Mouse (Mus musculus) ES-E14 (cell line): ENCODE data around the gene Gm3448.
"Not testable (repeated sequence)": the region's sequence is repeated elsewhere in the genome, so short reads cannot be mapped to it uniquely, and the experiment has no call there.

ENCODE experiments used
- ZC3H11A ChIP-seq: IDR thresholded peaks from 2 replicates; pipeline ENCODE4 v1.6.1; 2012; ENCODE audit warnings: low read depth, mild to moderate bottlenecking, inconsistent platforms, low read length, borderline replicate concordance
- ZNF384 ChIP-seq: IDR thresholded peaks from 2 replicates; pipeline ENCODE4 v1.6.1; 2012; ENCODE audit warnings: low read depth, low read length, inconsistent platforms

DNA sequence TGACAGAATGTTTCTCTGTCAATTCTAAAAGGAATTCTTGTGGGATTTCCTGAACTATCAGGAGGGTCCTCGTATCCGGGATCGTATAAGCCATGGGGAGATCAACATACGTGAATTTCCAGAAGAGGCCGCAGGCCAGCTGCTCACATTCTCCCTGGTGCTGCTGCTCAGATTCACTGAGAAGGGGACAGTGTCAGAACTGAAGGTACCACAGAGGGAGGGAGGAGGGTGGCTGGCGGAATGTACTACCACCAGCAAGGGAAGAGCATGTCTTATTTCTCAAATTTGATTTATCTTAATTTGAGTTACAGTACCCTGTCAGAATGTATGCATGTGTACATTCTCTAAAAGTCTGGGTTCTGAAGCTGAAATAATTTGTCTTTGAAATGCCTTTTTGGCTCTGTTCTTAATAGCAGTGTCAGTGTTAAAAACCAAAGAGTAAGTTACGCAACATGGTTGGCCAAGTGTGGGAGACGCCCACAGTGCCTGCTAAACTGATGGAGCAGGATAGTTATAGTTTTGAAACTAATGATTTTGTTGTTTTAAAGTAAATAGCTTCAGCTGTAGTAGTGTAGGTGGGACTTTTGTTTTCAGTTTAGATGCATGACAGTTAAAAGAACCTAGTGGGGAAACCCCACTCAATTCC lies 12.0 kb upstream of the Gm3448 start:
- TF ChIP-seq ZC3H11A, ZNF384: not testable (repeated sequence)
